ENCODE assay signal across 8 mouse cellular contexts in the genomic region with DNA sequence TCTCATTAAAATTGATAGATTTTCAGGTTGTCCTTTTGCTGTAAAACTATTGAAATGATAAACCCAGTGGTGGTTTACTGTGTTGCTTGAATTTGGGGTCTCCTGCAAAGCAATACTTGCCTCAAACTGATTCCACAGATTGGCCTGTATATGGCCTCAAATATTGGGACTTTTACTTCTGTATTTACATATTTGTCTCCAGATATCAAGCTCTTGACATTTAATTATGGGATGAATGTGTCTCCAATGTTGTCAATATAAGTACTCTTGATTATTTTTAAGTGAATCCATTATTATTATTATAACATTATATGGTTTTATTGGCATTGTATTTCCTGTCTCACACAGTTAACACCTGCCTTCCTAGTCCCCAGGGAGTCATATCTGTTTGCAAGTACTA. TPM values are rescaled to one million over a fixed set of nuclear protein-coding genes. Genes with fewer than 3 reads are reported as not detected.
DNase-seq lines count a peak whose midpoint lies in the region; ATAC-seq and TF ChIP-seq lines count a peak whose summit lies in the region.
"Had no signal": no experiment of that assay in that cellular context is flagged by ENCODE, and none has a peak within 500 bp of the region (broad histone marks: within the 10 kb centered on the region; RNA-seq: fewer than 3 reads in every experiment).

No protein-coding gene starts in this region.

- TF ChIP-seq CTCF in lung, postnatal 0 days (IDR thresholded peaks at IDR 0.05), result no peak
- no peak for TF ChIP-seq CTCF in lung, adult 2 months (IDR thresholded peaks at IDR 0.05; ENCODE audit: insufficient read depth, low read length)
- TF ChIP-seq CTCF in stomach, postnatal 0 days (IDR thresholded peaks at IDR 0.05; ENCODE audit: low read depth), result no peak

- TF ChIP-seq EP300 in lung, postnatal 0 days (IDR thresholded peaks at IDR 0.05), result no peak
- TF ChIP-seq EP300 in stomach, postnatal 0 days (optimal IDR thresholded peaks at IDR 0.05), result no peak

- H3K4me2 ChIP-seq in lung, postnatal 0 days (replicated peaks; ENCODE audit: low read depth, low read length), result peak overlapping the region; percentile 62
- peak overlapping the region; percentile 93 for H3K4me2 ChIP-seq in forebrain, embryonic 13.5 days
- peak overlapping the region; percentile 70 for H3K4me2 ChIP-seq in liver, embryonic 11.5 days
- H3K4me2 ChIP-seq in stomach, postnatal 0 days (replicated peaks; ENCODE audit: low read depth), result peak overlapping the region; percentile 80

- H3K9ac ChIP-seq in lung, postnatal 0 days (replicated peaks; ENCODE audit: low read depth), result peak overlapping the region; percentile 55; the same call in 1 of the 2 replicates
- peak overlapping the region; percentile 90 for H3K9ac ChIP-seq in forebrain, embryonic 13.5 days
- H3K9ac ChIP-seq in liver, embryonic 11.5 days (ENCODE audit: low read depth, low read length), result peak overlapping the region; percentile 96
- peak overlapping the region; percentile 90; the same call in 1 of the 2 replicates for H3K9ac ChIP-seq in stomach, postnatal 0 days (ENCODE audit: low read length)

- no peak for ATAC-seq in lung, postnatal 0 days
- no peak for ATAC-seq in forebrain, embryonic 13.5 days
- ATAC-seq in liver, embryonic 11.5 days (replicated peaks; ENCODE audit: low FRiP score), result no peak
- no peak for ATAC-seq in stomach, postnatal 0 days (ENCODE audit: low FRiP score, low TSS enrichment)

- H3K27ac ChIP-seq in lung, postnatal 0 days (ENCODE audit: low read length), result no peak overlapping the region
- no peak overlapping the region for H3K27ac ChIP-seq in forebrain, embryonic 13.5 days
- H3K27ac ChIP-seq in liver, embryonic 11.5 days (ENCODE audit: low read depth, low read length), result peak overlapping the region; percentile 90
- no peak overlapping the region for H3K27ac ChIP-seq in stomach, postnatal 0 days (replicated peaks)

- peaks cover 23% of the 10 kb centered on the region for H3K36me3 ChIP-seq in lung, postnatal 0 days (ENCODE audit: insufficient read depth, low read length)
- H3K36me3 ChIP-seq in forebrain, embryonic 13.5 days (ENCODE audit: poor library complexity, severe bottlenecking), result peaks cover 44% of the 10 kb centered on the region
- H3K36me3 ChIP-seq in liver, embryonic 11.5 days (ENCODE audit: control insufficient read depth, insufficient read depth, low read length), result peaks cover 30% of the 10 kb centered on the region
- H3K36me3 ChIP-seq in stomach, postnatal 0 days (ENCODE audit: control insufficient read depth, insufficient read depth, low read length), result peaks cover 24% of the 10 kb centered on the region

- no peaks in the 10 kb centered on the region for H3K9me3 ChIP-seq in lung, postnatal 0 days (ENCODE audit: low read length)
- H3K9me3 ChIP-seq in forebrain, embryonic 13.5 days (replicated peaks), result no peaks in the 10 kb centered on the region
- no peaks in the 10 kb centered on the region for H3K9me3 ChIP-seq in liver, embryonic 11.5 days (ENCODE audit: control insufficient read depth, low read length)
- no peaks in the 10 kb centered on the region for H3K9me3 ChIP-seq in stomach, postnatal 0 days (ENCODE audit: control insufficient read depth, low read length)

- H3K27me3 ChIP-seq in lung, postnatal 0 days (replicated peaks; ENCODE audit: insufficient read depth, low read length), result no peaks in the 10 kb centered on the region
- H3K27me3 ChIP-seq in forebrain, embryonic 13.5 days, result no peaks in the 10 kb centered on the region
- no peaks in the 10 kb centered on the region for H3K27me3 ChIP-seq in liver, embryonic 11.5 days (replicated peaks; ENCODE audit: control insufficient read depth, insufficient read depth, low read length)
- H3K27me3 ChIP-seq in stomach, postnatal 0 days (ENCODE audit: control insufficient read depth, insufficient read depth, low read length), result no peaks in the 10 kb centered on the region

- peak overlapping the region; percentile 55 for H3K4me3 ChIP-seq in lung, postnatal 0 days (ENCODE audit: low read depth, low read length)
- H3K4me3 ChIP-seq in lung, adult 2 months (replicated peaks; ENCODE audit: extremely low read depth, low read depth, low read length), result no peak overlapping the region
- peak overlapping the region; percentile 75 for H3K4me3 ChIP-seq in forebrain, embryonic 13.5 days
- H3K4me3 ChIP-seq in liver, embryonic 11.5 days (ENCODE audit: low read depth, low read length), result peak overlapping the region; percentile 97
- H3K4me3 ChIP-seq in stomach, postnatal 0 days (ENCODE audit: low read depth, low read length), result peak overlapping the region; percentile 85

- peaks cover 5% of the 10 kb centered on the region; the same call in 1 of the 2 replicates for H3K4me1 ChIP-seq in lung, postnatal 0 days (ENCODE audit: insufficient read depth, low read depth, low read length)
- H3K4me1 ChIP-seq in lung, adult 2 months (ENCODE audit: control insufficient read depth, insufficient read depth, low read length), result peaks cover 6% of the 10 kb centered on the region
- peaks cover 35% of the 10 kb centered on the region for H3K4me1 ChIP-seq in forebrain, embryonic 13.5 days
- H3K4me1 ChIP-seq in liver, embryonic 11.5 days (replicated peaks; ENCODE audit: control insufficient read depth, insufficient read depth, low read length), result peaks cover 14% of the 10 kb centered on the region; the same call in 1 of the 2 replicates
- H3K4me1 ChIP-seq in stomach, postnatal 0 days (replicated peaks; ENCODE audit: control insufficient read depth, insufficient read depth), result 0 out of 2 replicates have a peak, but pooled peaks cover 3% of the 10 kb centered on the region

- TF ChIP-seq POLR2A in lung, adult 2 months (IDR thresholded peaks at IDR 0.05; ENCODE audit: borderline replicate concordance, extremely low read depth, low read depth, low read length), result no peak

- DNase-seq in lung, postnatal 0 days (ENCODE audit: low spot score), result no peak
- no peak for DNase-seq in lung, adult 2 months
- DNase-seq in liver, embryonic 11.5 days (ENCODE audit: low spot score), result no peak
- DNase-seq in stomach, postnatal 0 days (ENCODE audit: low spot score), result no peak
- no peak for DNase-seq in frontal cortex, postnatal 25 days (ENCODE audit: low spot score in 2 of 2)
- DNase-seq in kidney, adult 11 months, result no peak
- DNase-seq: adrenal gland, adult 8-10 months had no signal

RNA-seq across cellular contexts. Expression of gene Rpl4, which starts 1.2 kb away (rescaled TPM):
- 679 and 693 TPM in 2 replicates for polyA plus RNA-seq in lung, postnatal 0 days (2015; fragmentation: Nextera tagmentation; extraction: Ambion mirVana)
- polyA plus RNA-seq in lung, adult 2 months (2012; rRNA removed), result 232 and 320 TPM in 2 replicates
- 801 and 817 TPM in 2 replicates for polyA plus RNA-seq in forebrain, embryonic 13.5 days (2015; fragmentation: Nextera tagmentation; extraction: Ambion mirVana)
- 1,747 and 1,789 TPM in 2 replicates for polyA plus RNA-seq in liver, embryonic 11.5 days (2014; fragmentation: Nextera tagmentation; extraction: Ambion mirVana)
- polyA plus RNA-seq in stomach, postnatal 0 days (2015; fragmentation: Nextera tagmentation; extraction: Ambion mirVana), result 902 and 907 TPM in 2 replicates

RNA-seq across cellular contexts. Expression of gene Zwilch, which starts 1.4 kb away (rescaled TPM):
- 1.5 and 1.7 TPM in 2 replicates for polyA plus RNA-seq in lung, postnatal 0 days (2015; fragmentation: Nextera tagmentation; extraction: Ambion mirVana)
- polyA plus RNA-seq in lung, adult 2 months (2012; rRNA removed), result 0.43 and 0.91 TPM in 2 replicates
- polyA plus RNA-seq in forebrain, embryonic 13.5 days (2015; fragmentation: Nextera tagmentation; extraction: Ambion mirVana), result 16.7 and 20.6 TPM in 2 replicates
- 45.5 and 47.1 TPM in 2 replicates for polyA plus RNA-seq in liver, embryonic 11.5 days (2014; fragmentation: Nextera tagmentation; extraction: Ambion mirVana)
- polyA plus RNA-seq in stomach, postnatal 0 days (2015; fragmentation: Nextera tagmentation; extraction: Ambion mirVana), result 3.2 and 4.1 TPM in 2 replicates

RNA-seq across cellular contexts. Expression of gene Snapc5, which starts 4.7 kb away (rescaled TPM):
- 35.5 and 47.4 TPM in 2 replicates for polyA plus RNA-seq in lung, postnatal 0 days (2015; fragmentation: Nextera tagmentation; extraction: Ambion mirVana)
- 7.6 and 11.9 TPM in 2 replicates for polyA plus RNA-seq in lung, adult 2 months (2012; rRNA removed)
- 42.2 and 45.9 TPM in 2 replicates for polyA plus RNA-seq in forebrain, embryonic 13.5 days (2015; fragmentation: Nextera tagmentation; extraction: Ambion mirVana)
- polyA plus RNA-seq in liver, embryonic 11.5 days (2014; fragmentation: Nextera tagmentation; extraction: Ambion mirVana), result 24.3 and 25.1 TPM in 2 replicates
- polyA plus RNA-seq in stomach, postnatal 0 days (2015; fragmentation: Nextera tagmentation; extraction: Ambion mirVana), result 31.8 and 34.4 TPM in 2 replicates

RNA-seq across cellular contexts. Expression of gene Lctl, which starts 57.4 kb away (rescaled TPM):
- polyA plus RNA-seq in lung, postnatal 0 days (2015; fragmentation: Nextera tagmentation; extraction: Ambion mirVana), result not detected in 2 replicates
- 2.9 TPM in 2 replicates for polyA plus RNA-seq in lung, adult 2 months (2012; rRNA removed)
- polyA plus RNA-seq in forebrain, embryonic 13.5 days (2015; fragmentation: Nextera tagmentation; extraction: Ambion mirVana), result not detected in 2 replicates
- not detected in 2 replicates for polyA plus RNA-seq in liver, embryonic 11.5 days (2014; fragmentation: Nextera tagmentation; extraction: Ambion mirVana)
- 0.13 and 0.17 TPM in 2 replicates for polyA plus RNA-seq in stomach, postnatal 0 days (2015; fragmentation: Nextera tagmentation; extraction: Ambion mirVana)
